8 mouse cellular contexts compared by ENCODE assay signal in genomic region chr11:30754855-30755530, GRCm38 (mm10). TPM values are rescaled to one million over a fixed set of nuclear protein-coding genes. Genes with fewer than 3 reads are reported as not detected.
A peak's percentile ranks its signal among the peaks of the same experiment; 100 is the strongest.
DNase-seq lines count a peak whose midpoint lies in the region; ATAC-seq and TF ChIP-seq lines count a peak whose summit lies in the region.

No protein-coding gene starts in this region.

- H3K4me1 ChIP-seq in cortical plate, adult 2 months (ENCODE audit: control insufficient read depth, insufficient read depth, low read length) = no peaks in the 10 kb centered on the region
- H3K4me1 ChIP-seq in kidney, embryonic 15.5 days = peaks cover 4% of the 10 kb centered on the region; the same call in 1 of the 2 replicates

- H3K9ac ChIP-seq in kidney, embryonic 15.5 days = peak overlapping the region; percentile 48

- peak overlapping the region; percentile 96 for H3K4me2 ChIP-seq in kidney, embryonic 15.5 days

- no peak overlapping the region for H3K27ac ChIP-seq in cortical plate, adult 2 months (ENCODE audit: insufficient read depth, low read length)
- H3K27ac ChIP-seq in kidney, embryonic 15.5 days = no peak overlapping the region

- peak; percentile 17 to 19 for DNase-seq in layer of hippocampus, postnatal 25 days (ENCODE audit: extremely low spot score in 1 of 2, low spot score in 1 of 2)
- DNase-seq in layer of hippocampus, adult 9-11 months = no peak
- DNase-seq in heart, adult 9 months (ENCODE audit: low spot score in 2 of 2) = peak; percentile 13 to 18
- DNase-seq in lung, postnatal 14 days = peak; percentile 6
- peak; percentile 52 for DNase-seq in skeletal muscle tissue, adult 2 months (ENCODE audit: low read depth, low spot score)
- no peak for DNase-seq in natural killer cell, adult 2 months (ENCODE audit: low spot score in 2 of 2)

- peak; percentile 96 for ATAC-seq in kidney, embryonic 15.5 days (replicated peaks; ENCODE audit: low FRiP score)

- peaks cover 37% of the 10 kb centered on the region for H3K27me3 ChIP-seq in kidney, embryonic 15.5 days

- TF ChIP-seq CTCF in cortical plate, adult 2 months (IDR thresholded peaks at IDR 0.05; ENCODE audit: extremely low read depth, insufficient read depth, low read length) = no peak

- no peak for TF ChIP-seq POLR2A in cortical plate, adult 2 months (IDR thresholded peaks at IDR 0.05; ENCODE audit: extremely low read depth, insufficient read depth, low read length)

- peak overlapping the region; percentile 61 for H3K4me3 ChIP-seq in cortical plate, adult 2 months (ENCODE audit: insufficient read depth, low read length)
- peak overlapping the region; percentile 58 for H3K4me3 ChIP-seq in kidney, embryonic 15.5 days (replicated peaks)

- no peaks in the 10 kb centered on the region for H3K36me3 ChIP-seq in kidney, embryonic 15.5 days

- H3K9me3 ChIP-seq in kidney, embryonic 15.5 days (replicated peaks) = no peaks in the 10 kb centered on the region

- WGBS in kidney, embryonic 15.5 days = under 1% methylated on average over 57 of the region's 66 CpGs

RNA-seq across cellular contexts. Expression of gene Psme4, which starts 16.5 kb away (rescaled TPM):
- total RNA-seq in layer of hippocampus, postnatal 25 days (2021) = 10 to 100 TPM; 35.1 to 47.1 TPM
- polyA plus RNA-seq in cortical plate, adult 2 months (2012; rRNA removed) = 29.3 and 31.4 TPM in 2 replicates
- 18.3 and 18.5 TPM in 2 replicates for polyA plus RNA-seq in kidney, embryonic 15.5 days (2015; fragmentation: Nextera tagmentation; extraction: Ambion mirVana)

Comparison
In these comparisons a context has a peak if more than half of its experiments do, and no peak if none do; other contexts are left out.
1. DNase-seq: peak in layer of hippocampus, postnatal 25 days (2 of 2), heart, adult 9 months (2 of 2), lung, postnatal 14 days (single experiment) and skeletal muscle tissue, adult 2 months (single experiment); none in layer of hippocampus, adult 9-11 months (single experiment) and natural killer cell, adult 2 months (0 of 2).